Mouse (Mus musculus) thymus, adult 2 months (tissue): ENCODE measurements around the gene Swap70.

Experiments
- CTCF ChIP-seq: fragments of 200-500 bp; IDR thresholded peaks from 2 replicates; pipeline ENCODE4 v1.5.1; 2012; ENCODE audit warnings: mild to moderate bottlenecking, control low read depth, low read length, moderate library complexity, borderline replicate concordance; ENCODE audit not compliant: control insufficient read depth, poor library complexity, insufficient read depth; ENCODE audit errors: extremely low read depth
- POLR2A ChIP-seq: fragments of 200-500 bp; IDR thresholded peaks from 2 replicates; pipeline ENCODE4 v1.6.1; 2012; ENCODE audit warnings: mild to moderate bottlenecking, low read length, control low read depth, moderate library complexity; ENCODE audit not compliant: control insufficient read depth, poor library complexity, insufficient read depth; ENCODE audit errors: extremely low read depth

- TF ChIP-seq POLR2A = no peak
- TF ChIP-seq CTCF = no peak
Observed at GRCm38 (mm10) chr7:110267014-110267413, 45.5 kb downstream of the Swap70 start.
